Mouse (Mus musculus) olfactory bulb, adult 2 months (tissue): ENCODE data around the gene Cog3.

Source experiments
- CTCF ChIP-seq: fragments of 200-500 bp; IDR thresholded peaks from 2 replicates; pipeline ENCODE4 v1.5.1; 2012; ENCODE audit warnings: low read depth, mild to moderate bottlenecking, low read length, moderate library complexity; ENCODE audit not compliant: insufficient read depth
- POLR2A ChIP-seq: fragments of 200-500 bp; IDR thresholded peaks from 2 replicates; pipeline ENCODE4 v1.6.1; 2012; ENCODE audit warnings: mild to moderate bottlenecking, low read depth, low read length, moderate library complexity; ENCODE audit not compliant: insufficient read depth

DNA sequence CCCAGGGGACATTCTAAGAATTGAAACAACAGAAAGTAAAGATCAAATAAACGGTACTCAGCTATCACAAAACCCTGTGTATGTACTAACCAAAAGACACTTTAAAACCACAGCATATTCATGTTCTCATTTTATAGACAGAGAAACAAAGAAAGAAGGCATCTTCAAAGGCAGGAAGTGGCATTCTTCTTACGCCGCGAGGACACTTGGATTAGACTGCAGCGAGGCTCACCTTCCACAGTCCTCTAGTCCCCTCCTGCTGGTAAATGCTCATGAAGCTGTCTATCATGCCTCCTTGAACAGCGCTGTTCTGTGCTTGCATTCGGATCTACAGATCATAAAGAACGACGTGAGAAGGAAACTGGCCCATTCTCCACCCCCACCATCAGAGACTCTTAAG is 15.0 kb upstream of the Cog3 start:
- TF ChIP-seq POLR2A, result no peak
- no peak for TF ChIP-seq CTCF
